Mouse (Mus musculus): Measurements from ENCODE around the gene Taar8a.

DNA sequence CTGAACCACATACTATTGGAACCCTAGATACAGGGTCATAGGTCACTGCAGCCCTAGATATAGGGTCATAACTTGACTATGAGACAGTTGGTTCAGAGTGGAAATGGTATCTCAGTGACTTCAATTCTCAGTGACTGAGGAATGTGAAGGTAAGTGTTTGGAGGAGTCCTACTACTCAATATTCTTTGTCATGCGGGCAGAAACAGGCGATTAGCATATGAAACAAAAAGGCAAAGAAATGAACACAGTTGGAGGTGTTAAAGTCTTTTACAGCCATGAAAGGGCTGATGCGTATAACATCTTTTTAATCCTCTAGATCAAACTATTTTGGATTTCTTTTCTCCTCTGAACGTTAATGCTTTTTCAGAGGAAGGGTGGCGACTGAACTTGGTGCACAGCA is 9.6 kb downstream of the Taar8a start:
- TF ChIP-seq CTCF (IDR thresholded peaks at IDR 0.05; ENCODE audit: insufficient read depth, low read length) (no peak), POLR2A (IDR thresholded peaks at IDR 0.05; ENCODE audit: borderline replicate concordance, extremely low read depth, low read depth, low read length) (no peak)
